Mouse (Mus musculus): ENCODE data around the gene Myzap. TPM values are rescaled to one million over a fixed set of nuclear protein-coding genes. Genes with fewer than 3 reads are reported as not detected.

Myzap gene
- polyA plus RNA-seq (2012; rRNA removed) = 6.2 and 7.8 TPM in 2 replicates

DNA sequence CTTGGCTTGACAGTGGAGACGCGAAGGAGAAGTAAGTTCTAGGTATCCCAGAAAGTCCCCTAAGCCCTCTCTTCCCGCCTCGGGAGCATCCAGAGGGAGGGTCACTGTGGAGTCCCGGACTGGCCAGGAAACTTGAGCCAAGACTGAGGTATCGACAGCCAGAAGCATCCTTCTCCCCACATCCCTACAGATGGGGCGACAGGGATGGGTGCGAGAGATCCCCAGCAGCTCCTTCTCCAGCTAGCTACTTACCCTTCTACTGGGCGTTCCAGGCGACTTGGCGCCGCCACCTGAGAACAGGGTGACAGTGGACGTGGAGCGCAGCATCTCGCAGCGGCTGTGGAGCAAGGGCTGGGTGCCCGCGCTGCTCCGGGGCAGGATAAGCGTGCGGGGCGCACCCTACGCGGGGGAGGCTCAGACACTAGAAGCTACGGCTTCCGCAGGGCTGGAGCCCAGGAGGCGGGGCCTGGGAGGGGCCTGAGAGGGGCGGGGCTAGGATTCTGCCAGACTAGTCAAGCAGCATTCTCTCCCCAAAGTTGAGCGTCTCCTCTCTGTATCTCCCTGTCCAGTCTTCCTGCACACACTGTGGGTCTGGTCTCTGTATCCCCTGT, at the start of gene Myzap:
Myzap (minus strand) TSS at position 423 of the 611 bp plus-strand sequence.

GRCm38 (mm10) chr9:71485475-71486094, 106.6 kb downstream of the Myzap start, which contains the start of gene Polr2m:
TSS of gene Polr2m (minus strand) at chr9:71485935.

Other genes starting within 250 kb of the Myzap start
- gene Polr2m, start 106.4 kb downstream of the Myzap start, polyA plus RNA-seq (2012; rRNA removed) = 391 and 529 TPM in 2 replicates
- 12.6 and 23.6 TPM in 2 replicates for gene Cgnl1, start 179.2 kb upstream of the Myzap start, polyA plus RNA-seq (2012; rRNA removed)

Measured in central nervous system, embryonic 11.5 days (tissue).